Mouse (Mus musculus): ENCODE results near the gene Pagr1b.

- TF ChIP-seq CTCF (IDR thresholded peaks at IDR 0.05; ENCODE audit: control insufficient read depth, insufficient read depth, low read length) = no peak
- no peak for TF ChIP-seq POLR2A (IDR thresholded peaks at IDR 0.05; ENCODE audit: borderline replicate concordance, control insufficient read depth, low read depth, low read length)
Observed at GRCm38 (mm10) chr7:127004122-127004875, 12.0 kb downstream of the Pagr1b start.

All from bone marrow, adult 2 months (tissue).